Mouse (Mus musculus) layer of hippocampus, adult 2 months (tissue): ENCODE results near the gene Map2k4. TPM values are rescaled to one million over a fixed set of nuclear protein-coding genes. Genes with fewer than 3 reads are reported as not detected.

ENCODE experiments used
- DNase-seq, 2 experiments: peaks; one replicate each; pipeline ENCODE4 v3.0.0; 2022; ENCODE audit warnings: low spot score in 2 of 2
- H3K27ac ChIP-seq: fragments of 200-600 bp; 2 replicates; pipeline ENCODE4 v1.8.1; 2022
- H3K4me3 ChIP-seq: fragments of 200-600 bp; 2 replicates; pipeline ENCODE4 v1.8.1; 2022; ENCODE audit warnings: mild to moderate bottlenecking
- CTCF ChIP-seq: fragments of 200-600 bp; conservative IDR thresholded peaks from 2 replicates; pipeline ENCODE4 v1.8.1; 2022; ENCODE audit warnings: antibody characterized with exemption, mild to moderate bottlenecking, moderate library complexity
- total RNA-seq, 2 experiments: library from RNA; stranded (reverse); gene quantifications; 2 replicates each; pipeline ENCODE4 v1.2.3; 2021

Gene Map2k4
- total RNA-seq, 2 experiments from 2014 or later, result 195 to 202 TPM

GRCm38 (mm10) chr11:65760912-65761311 is 27.2 kb downstream of the Map2k4 start:
- no peak for DNase-seq
- no peak for TF ChIP-seq CTCF
- H3K4me3 ChIP-seq, result no peak overlapping the region
- no peak overlapping the region for H3K27ac ChIP-seq

DNA sequence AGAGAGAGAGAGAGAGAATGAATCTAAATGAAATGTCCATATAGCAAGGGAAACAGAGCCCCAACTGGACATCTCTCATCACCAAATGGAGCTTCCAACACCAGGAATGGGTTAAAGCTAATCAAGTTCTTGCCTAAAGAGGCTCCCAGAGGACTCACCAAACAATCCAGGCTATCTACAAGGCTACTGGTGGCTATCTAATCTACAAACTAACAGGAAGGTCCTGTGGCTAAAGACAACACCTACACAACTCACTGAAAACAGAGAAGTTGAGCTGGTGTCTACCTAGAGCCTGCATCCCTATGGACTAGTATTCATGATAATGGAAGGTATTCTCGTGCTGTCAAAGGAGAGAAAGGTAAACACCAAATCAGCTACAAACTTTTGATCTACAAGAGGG is 28.7 kb downstream of the Map2k4 start:
- Histone ChIP-seq H3K4me3 (no peak overlapping the region), H3K27ac (no peak overlapping the region)
- no peak for DNase-seq
- TF ChIP-seq CTCF, result no peak

DNA sequence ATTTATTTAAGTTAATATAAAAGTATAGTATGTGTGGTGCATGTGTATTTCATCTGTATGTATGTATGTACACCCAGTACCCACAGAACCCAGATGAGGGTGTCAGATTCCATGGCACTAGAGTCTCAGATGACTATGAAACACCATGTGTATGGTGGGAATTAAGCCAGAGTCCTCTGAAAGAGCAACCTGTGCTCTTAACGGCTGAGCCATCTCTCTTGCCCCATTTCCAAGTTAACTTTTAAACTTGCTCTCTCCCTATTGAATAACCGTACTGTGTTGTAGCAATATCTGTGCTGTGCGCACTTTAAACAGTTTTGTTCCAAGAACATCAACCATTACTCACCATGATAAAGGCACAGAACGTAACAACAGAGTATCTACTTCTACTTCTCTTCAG is 33.9 kb downstream of the Map2k4 start:
- no peak for DNase-seq
- no peak overlapping the region for H3K27ac ChIP-seq
- no peak for TF ChIP-seq CTCF
- H3K4me3 ChIP-seq, result no peak overlapping the region

DNA sequence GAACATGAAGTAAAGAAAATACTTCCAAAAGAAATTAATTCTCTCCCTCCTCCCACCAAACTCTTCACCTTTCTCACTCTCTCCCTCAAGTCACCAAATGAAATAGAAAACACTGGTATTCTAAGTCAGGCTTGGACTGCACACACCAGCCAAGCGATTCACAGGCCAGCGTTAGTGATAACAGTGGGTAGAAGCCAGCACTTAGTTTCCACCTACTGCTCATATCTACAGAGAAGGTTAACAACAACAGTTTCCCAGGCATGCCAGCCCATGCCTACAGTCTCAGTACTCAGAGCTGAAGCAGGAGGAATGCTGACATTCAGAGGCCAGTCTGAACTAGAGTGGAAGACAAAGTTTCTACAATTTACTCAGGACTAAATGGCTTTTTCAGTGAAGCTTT is 34.5 kb downstream of the Map2k4 start:
- DNase-seq, result no peak
- no peak overlapping the region for H3K27ac ChIP-seq
- H3K4me3 ChIP-seq, result no peak overlapping the region
- no peak for TF ChIP-seq CTCF

- no peak for DNase-seq
- no peak overlapping the region for H3K27ac ChIP-seq
- H3K4me3 ChIP-seq, result no peak overlapping the region
- TF ChIP-seq CTCF, result no peak
These were observed 37.6 kb downstream of the Map2k4 start for GRCm38 (mm10) chr11:65750546-65750945.

DNA sequence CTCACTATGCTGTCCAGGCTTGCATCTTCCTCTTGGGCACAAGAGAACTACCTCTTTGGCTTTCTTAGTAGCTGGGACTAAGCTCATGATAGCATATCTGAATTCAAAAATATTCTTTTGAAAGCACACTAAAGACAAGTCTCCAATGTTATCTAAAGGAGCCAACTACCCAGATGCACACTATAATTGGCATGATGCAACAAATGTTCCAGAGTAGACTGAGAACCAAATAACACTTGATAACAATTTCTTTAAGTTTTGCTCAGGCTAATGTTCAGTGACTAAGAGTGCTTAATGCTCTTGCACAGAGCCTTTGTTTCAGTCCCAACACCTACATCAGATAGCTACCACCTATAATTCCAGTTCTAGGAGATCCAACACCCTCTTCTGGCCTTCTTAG is 40.7 kb downstream of the Map2k4 start:
- no peak for TF ChIP-seq CTCF
- Histone ChIP-seq H3K4me3 (no peak overlapping the region), H3K27ac (peak overlapping the region; percentile 92; the same call in 1 of the 2 replicates)
- no peak for DNase-seq

- no peak for TF ChIP-seq CTCF
- peak; percentile 47 to 80 for DNase-seq
- Histone ChIP-seq H3K4me3 (peak overlapping the region; percentile 45), H3K27ac (peak overlapping the region; percentile 92)
These were observed 42.3 kb downstream of the Map2k4 start for GRCm38 (mm10) chr11:65745707-65746333.

DNA sequence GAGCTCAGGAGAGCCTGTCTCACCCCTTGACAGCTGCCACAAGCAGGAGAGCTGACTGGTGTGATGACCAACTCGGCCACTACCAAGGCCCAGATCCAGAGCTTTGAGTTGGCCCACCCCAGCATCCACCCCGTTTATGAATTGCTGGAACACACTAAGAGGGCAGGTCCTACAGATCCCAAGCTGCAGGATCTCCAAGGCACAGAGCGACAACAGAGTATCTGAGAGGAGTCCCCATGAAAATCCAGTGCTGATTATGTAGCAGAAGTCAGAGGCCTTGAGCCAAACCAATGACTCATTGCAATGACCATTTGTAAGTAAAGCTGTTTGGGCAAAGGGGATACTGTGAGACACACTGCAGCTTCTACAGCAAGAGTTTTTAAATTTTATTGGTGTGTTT is 44.2 kb downstream of the Map2k4 start:
- peak overlapping the region; percentile 92; the same call in 1 of the 2 replicates for H3K27ac ChIP-seq
- no peak for TF ChIP-seq CTCF
- no peak for DNase-seq
- H3K4me3 ChIP-seq, result no peak overlapping the region

DNA sequence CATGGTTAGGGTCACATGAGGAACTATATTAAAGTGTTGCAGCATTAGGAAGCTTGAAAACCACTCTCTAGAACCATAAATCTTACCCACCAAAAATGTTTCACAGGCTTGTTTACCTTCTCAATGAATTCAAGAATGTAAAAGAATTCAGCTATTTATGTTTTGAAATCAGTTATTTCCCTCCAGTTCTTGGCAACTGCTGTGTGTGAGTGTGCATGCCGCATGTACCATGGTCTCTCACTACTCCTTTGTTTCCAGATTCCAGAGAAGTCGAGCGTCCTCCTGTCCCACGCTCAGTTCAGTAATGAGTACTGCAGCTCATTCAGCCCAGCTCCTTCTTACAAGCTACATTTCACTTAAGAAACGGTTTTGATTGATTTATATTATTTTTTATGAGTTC is 47.3 kb downstream of the Map2k4 start:
- Histone ChIP-seq H3K27ac (no peak overlapping the region), H3K4me3 (no peak overlapping the region)
- TF ChIP-seq CTCF, result no peak
- DNase-seq, result no peak

DNA sequence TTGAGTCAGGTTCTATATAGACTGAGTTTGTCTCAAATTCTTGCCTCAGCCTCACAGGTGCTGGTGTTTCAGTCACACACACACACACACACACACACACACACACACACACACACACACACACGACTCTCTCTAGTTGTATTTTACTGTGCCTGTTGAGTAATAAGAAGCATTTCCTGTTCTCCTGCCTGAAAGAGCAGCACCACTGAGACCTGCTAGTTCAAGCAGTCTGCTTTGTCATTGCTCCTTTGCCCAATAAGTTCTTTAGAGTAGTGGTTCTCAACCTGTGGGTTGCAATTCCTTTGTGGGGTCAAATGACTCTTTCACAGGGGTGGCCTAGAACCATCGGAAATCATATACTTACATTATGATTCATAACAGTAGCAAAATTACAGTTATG is 47.7 kb downstream of the Map2k4 start:
- Histone ChIP-seq H3K27ac (no peak overlapping the region), H3K4me3 (no peak overlapping the region)
- no peak for DNase-seq
- TF ChIP-seq CTCF, result no peak

- no peak for DNase-seq
- no peak for TF ChIP-seq CTCF
- H3K4me3 ChIP-seq, result no peak overlapping the region
- H3K27ac ChIP-seq, result no peak overlapping the region
These were observed 48.2 kb downstream of the Map2k4 start for GRCm38 (mm10) chr11:65739880-65740279.

GRCm38 (mm10) chr11:65734656-65735055 is 53.4 kb downstream of the Map2k4 start:
- no peak overlapping the region for H3K4me3 ChIP-seq
- H3K27ac ChIP-seq, result peak overlapping the region; percentile 37
- DNase-seq, result no peak
- TF ChIP-seq CTCF, result no peak

GRCm38 (mm10) chr11:65729623-65730217 is 58.4 kb downstream of the Map2k4 start:
- DNase-seq, result no peak
- H3K4me3 ChIP-seq, result no peak overlapping the region
- no peak overlapping the region for H3K27ac ChIP-seq
- TF ChIP-seq CTCF, result no peak

- no peak overlapping the region for H3K27ac ChIP-seq
- no peak for TF ChIP-seq CTCF
- H3K4me3 ChIP-seq, result no peak overlapping the region
- no peak for DNase-seq
These were observed 59.2 kb downstream of the Map2k4 start for GRCm38 (mm10) chr11:65728906-65729305.
